Mouse (Mus musculus) G1E-ER4 (cell line): ENCODE measurements around the gene Mterf1a. TPM values are rescaled to one million over a fixed set of nuclear protein-coding genes. Genes with fewer than 3 reads are reported as not detected.

Experiments used
- GATA1 ChIP-seq: IDR thresholded peaks from one replicate; pipeline ENCODE4 v1.8.0; 2012; ENCODE audit warnings: low read length, inconsistent platforms
- polyA plus RNA-seq: library from polyadenylated mRNA; stranded (reverse); fragments of >175 nt; gene quantifications from 2 replicates; pipeline ENCODE4 v1.2.3, GENCODE M21; 2012

Mterf1a gene
- polyA plus RNA-seq, 1 experiment: 0.93 TPM

GRCm38 (mm10) chr5:3870161-3870560 is 23.6 kb downstream of the Mterf1a start:
- TF ChIP-seq GATA1: no peak

- TF ChIP-seq GATA1: no peak
These were observed 48.7 kb downstream of the Mterf1a start, which contains the start of gene Lrrd1 for GRCm38 (mm10) chr5:3845026-3845425. Lrrd1 (plus strand) TSS chr5:3845173.

Other genes with a start within 250 kb of the Mterf1a start
- gene Tmbim7, start 242.8 kb downstream of the Mterf1a start, polyA plus RNA-seq: not detected in 2 replicates
- gene Gatad1, start 236.7 kb downstream of the Mterf1a start, polyA plus RNA-seq: 63.4 and 81.5 TPM in 2 replicates
- gene Ankib1, start 91.0 kb downstream of the Mterf1a start, polyA plus RNA-seq: 14.1 and 15.3 TPM in 2 replicates
- gene Krit1, start 90.7 kb downstream of the Mterf1a start, polyA plus RNA-seq: 6.6 and 8.4 TPM in 2 replicates
- not detected in 2 replicates for gene Lrrd1, start 48.8 kb downstream of the Mterf1a start, polyA plus RNA-seq
- gene Akap9, start 34.1 kb upstream of the Mterf1a start, polyA plus RNA-seq: 34.9 and 41.6 TPM in 2 replicates
- gene Cyp51, start 210.8 kb upstream of the Mterf1a start, polyA plus RNA-seq: 104 and 115 TPM in 2 replicates